Mouse (Mus musculus) small intestine, adult 2 months (tissue): ENCODE data around the gene Shld1.

ENCODE experiments used
- CTCF ChIP-seq: fragments of 200-500 bp; IDR thresholded peaks from 2 replicates; pipeline ENCODE4 v1.5.1; 2012; ENCODE audit warnings: low read depth, mild to moderate bottlenecking, control low read depth, inconsistent platforms, low read length, moderate library complexity, mixed read lengths; ENCODE audit not compliant: insufficient replicate concordance, insufficient read length; ENCODE audit errors: extremely low read depth
- POLR2A ChIP-seq: fragments of 200-500 bp; IDR thresholded peaks from 2 replicates; pipeline ENCODE4 v1.6.1; 2012; ENCODE audit warnings: low read depth, mild to moderate bottlenecking, control low read depth, inconsistent platforms, low read length, moderate library complexity

DNA sequence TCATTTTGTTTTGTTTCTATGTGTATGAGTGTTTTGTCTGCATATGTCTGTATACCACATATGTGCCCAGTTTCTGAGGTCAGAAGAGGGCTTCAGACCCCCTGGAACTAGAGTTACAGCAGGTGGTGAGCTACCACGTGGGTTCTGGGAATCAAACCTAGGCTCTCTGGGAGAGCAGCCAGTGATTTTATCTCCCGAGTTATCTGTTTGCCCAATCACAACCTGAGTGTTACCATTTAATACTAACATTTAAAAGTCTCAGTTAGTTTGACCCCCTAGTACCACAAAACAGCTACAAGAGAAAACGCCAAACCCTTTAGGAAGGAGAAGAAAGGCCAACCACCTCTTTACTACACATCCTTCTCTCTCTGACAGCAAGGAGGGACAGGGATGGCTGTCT is 45.5 kb upstream of the Shld1 start:
- no peak for TF ChIP-seq CTCF
- TF ChIP-seq POLR2A = no peak
